Mouse (Mus musculus) forebrain, embryonic 13.5 days (tissue): ENCODE measurements around the gene Krt86. TPM values are rescaled to one million over a fixed set of nuclear protein-coding genes. Genes with fewer than 3 reads are reported as not detected.

Source experiments
- ATAC-seq: fragments of 200-750 bp; cut with Nextera tagmentation; 2 replicates; pipeline ENCODE4 v1.8.0; 2017
- H3K27ac ChIP-seq: fragments of 300-500 bp; sonication (generic); 2 replicates; pipeline ENCODE4 v1.5.1; 2015; ENCODE audit warnings: inconsistent platforms, mild to moderate bottlenecking, moderate library complexity
- H3K27me3 ChIP-seq: fragments of 300-500 bp; sonication (generic); 2 replicates; pipeline ENCODE4 v1.6.1; 2015; ENCODE audit warnings: mild to moderate bottlenecking, inconsistent platforms
- H3K36me3 ChIP-seq: fragments of 300-500 bp; sonication (generic); 2 replicates; pipeline ENCODE4 v1.6.1; 2015; ENCODE audit warnings: mild to moderate bottlenecking, inconsistent platforms; ENCODE audit not compliant: poor library complexity, severe bottlenecking
- H3K4me1 ChIP-seq: fragments of 300-500 bp; sonication (generic); 2 replicates; pipeline ENCODE4 v1.6.1; 2015; ENCODE audit warnings: inconsistent platforms
- H3K4me2 ChIP-seq: fragments of 300-500 bp; sonication (generic); 2 replicates; pipeline ENCODE4 v1.6.1; 2015; ENCODE audit warnings: inconsistent platforms, mild to moderate bottlenecking, moderate library complexity
- H3K4me3 ChIP-seq: fragments of 300-500 bp; sonication (generic); 2 replicates; pipeline ENCODE4 v1.5.1; 2015; ENCODE audit warnings: mild to moderate bottlenecking, inconsistent platforms
- H3K9ac ChIP-seq: fragments of 300-500 bp; sonication (generic); 2 replicates; pipeline ENCODE4 v1.6.1; 2015; ENCODE audit warnings: mild to moderate bottlenecking, inconsistent platforms
- H3K9me3 ChIP-seq: fragments of 300-500 bp; sonication (generic); replicated peaks from 2 replicates; pipeline ENCODE4 v1.6.1; 2016; ENCODE audit warnings: inconsistent platforms
- WGBS: fragments of 180-500 bp; shearing (Covaris S2); methylation state at CpG from one replicate; pipeline ENCODE4 v1.1.7; 2015; 5-methylcytosine and 5-hydroxymethylcytosine counted together
- polyA plus RNA-seq: library from polyadenylated mRNA; unstranded; fragments of >200 nt; fragmentation: Nextera tagmentation; extraction: Ambion mirVana; gene quantifications from 2 replicates; pipeline ENCODE4 v1.2.1, GENCODE M21; 2015

Krt86 gene
- polyA plus RNA-seq, 1 experiment from 2014 or later, result not detected

GRCm38 (mm10) chr15:101459283-101459682 lies 14.0 kb upstream of the Krt86 start:
- H3K9me3 ChIP-seq, result peaks cover 8% of the 10 kb centered on the region
- H3K4me1 ChIP-seq, result peaks cover 9% of the 10 kb centered on the region; the same call in 1 of the 2 replicates
- no peak overlapping the region for H3K9ac ChIP-seq
- H3K4me2 ChIP-seq, result no peak overlapping the region
- no peak overlapping the region for H3K27ac ChIP-seq
- H3K36me3 ChIP-seq, result no peaks in the 10 kb centered on the region
- H3K4me3 ChIP-seq, result no peak overlapping the region
- ATAC-seq, result no peak
- H3K27me3 ChIP-seq, result no peaks in the 10 kb centered on the region
- WGBS, result 82% methylated on average over 14 of the region's 14 CpGs

- ATAC-seq, result no peak
- 90% methylated on average over 13 of the region's 13 CpGs for WGBS
Observed at GRCm38 (mm10) chr15:101463651-101464050, 9.6 kb upstream of the Krt86 start, which contains the start of gene Krt81. Krt81 (minus strand) TSS chr15:101463751.

GRCm38 (mm10) chr15:101469093-101469492 lies 4.2 kb upstream of the Krt86 start:
- Histone ChIP-seq H3K9ac (no peak overlapping the region), H3K9me3 (no peaks in the 10 kb centered on the region), H3K4me3 (no peak overlapping the region), H3K4me2 (no peak overlapping the region), H3K4me1 (no peaks in the 10 kb centered on the region), H3K36me3 (no peaks in the 10 kb centered on the region), H3K27me3 (no peaks in the 10 kb centered on the region), H3K27ac (no peak overlapping the region)
- ATAC-seq, result no peak
- 85% methylated on average over 4 of the region's 4 CpGs for WGBS

More at GRCm38 (mm10) chr15:101463651-101464050, 9.6 kb upstream of the Krt86 start, which contains the start of gene Krt81:
- Histone ChIP-seq H3K4me2 (no peak within 1 kb of the TSS), H3K9ac (no peak within 1 kb of the TSS), H3K27ac (no peak within 1 kb of the TSS), H3K36me3 (no peaks in the 10 kb centered on the region), H3K4me1 (peaks cover 3% of the 10 kb centered on the region; the same call in 1 of the 2 replicates), H3K27me3 (no peaks in the 10 kb centered on the region), H3K9me3 (no peaks in the 10 kb centered on the region), H3K4me3 (no peak within 1 kb of the TSS)

GRCm38 (mm10) chr15:101479007-101479665 lies 5.9 kb downstream of the Krt86 start:
- no peaks in the 10 kb centered on the region for H3K9me3 ChIP-seq

GRCm38 (mm10) chr15:101479666-101480060 lies 6.4 kb downstream of the Krt86 start:
- Histone ChIP-seq H3K4me2 (peak overlapping the region; percentile 66), H3K27ac (no peak overlapping the region), H3K4me3 (peak overlapping the region; percentile 33), H3K36me3 (no peaks in the 10 kb centered on the region), H3K4me1 (peaks cover 11% of the 10 kb centered on the region), H3K27me3 (0 out of 2 replicates have a peak, but pooled peaks cover 6% of the 10 kb centered on the region), H3K9me3 (no peaks in the 10 kb centered on the region), H3K9ac (peak overlapping the region; percentile 5; the same call in 1 of the 2 replicates)
- 29% methylated on average over 11 of the region's 11 CpGs for whole genome bisulfite sequencing
- no peak for ATAC-seq

More at GRCm38 (mm10) chr15:101479007-101479665, 5.9 kb downstream of the Krt86 start:
- H3K9ac ChIP-seq, result peak overlapping the region; percentile 5
- ATAC-seq, result peak; percentile 36; the same call in 1 of the 2 replicates
- H3K27me3 ChIP-seq, result 0 out of 2 replicates have a peak, but pooled peaks cover 6% of the 10 kb centered on the region
- peak overlapping the region; percentile 33 for H3K4me3 ChIP-seq
- H3K4me1 ChIP-seq, result peaks cover 11% of the 10 kb centered on the region
- peak overlapping the region; percentile 66 for H3K4me2 ChIP-seq
- 13% methylated on average over 31 of the region's 31 CpGs for WGBS
- H3K27ac ChIP-seq, result no peak overlapping the region
- no peaks in the 10 kb centered on the region for H3K36me3 ChIP-seq

- H3K4me2 ChIP-seq, result no peak overlapping the region
- H3K36me3 ChIP-seq, result no peaks in the 10 kb centered on the region
- 0 out of 2 replicates have a peak, but pooled peaks cover 6% of the 10 kb centered on the region for H3K27me3 ChIP-seq
- H3K4me1 ChIP-seq, result peaks cover 11% of the 10 kb centered on the region
- no peak overlapping the region for H3K9ac ChIP-seq
- 49% methylated on average over 4 of the region's 4 CpGs for WGBS
- no peak overlapping the region for H3K27ac ChIP-seq
- ATAC-seq, result no peak
- no peak overlapping the region for H3K4me3 ChIP-seq
- H3K9me3 ChIP-seq, result no peaks in the 10 kb centered on the region
Observed at GRCm38 (mm10) chr15:101482056-101482455, 8.8 kb downstream of the Krt86 start.

- Histone ChIP-seq H3K4me3 (no peak overlapping the region), H3K9me3 (no peaks in the 10 kb centered on the region), H3K4me2 (no peak overlapping the region), H3K4me1 (peaks cover 11% of the 10 kb centered on the region), H3K9ac (no peak overlapping the region), H3K36me3 (no peaks in the 10 kb centered on the region), H3K27me3 (0 out of 2 replicates have a peak, but pooled peaks cover 3% of the 10 kb centered on the region), H3K27ac (no peak overlapping the region)
- ATAC-seq, result no peak
- 78% methylated on average over 1 of the region's 1 CpGs for WGBS
Observed at GRCm38 (mm10) chr15:101483646-101484045, 10.4 kb downstream of the Krt86 start.

- no peaks in the 10 kb centered on the region for H3K4me1 ChIP-seq
- 87% methylated on average over 1 of the region's 1 CpGs for WGBS
- no peaks in the 10 kb centered on the region for H3K9me3 ChIP-seq
- H3K4me3 ChIP-seq, result no peak overlapping the region
- no peak overlapping the region for H3K27ac ChIP-seq
- H3K27me3 ChIP-seq, result no peaks in the 10 kb centered on the region
- no peak for ATAC-seq
- H3K9ac ChIP-seq, result no peak overlapping the region
- H3K36me3 ChIP-seq, result no peaks in the 10 kb centered on the region
- no peak overlapping the region for H3K4me2 ChIP-seq
Observed at GRCm38 (mm10) chr15:101484939-101485338, 11.7 kb downstream of the Krt86 start.

- Histone ChIP-seq H3K9ac (no peak overlapping the region), H3K27ac (no peak overlapping the region), H3K4me1 (no peaks in the 10 kb centered on the region), H3K4me2 (no peak overlapping the region), H3K27me3 (no peaks in the 10 kb centered on the region), H3K4me3 (no peak overlapping the region), H3K36me3 (no peaks in the 10 kb centered on the region), H3K9me3 (no peaks in the 10 kb centered on the region)
- ATAC-seq, result no peak
- 81% methylated on average over 11 of the region's 11 CpGs for WGBS
Observed at GRCm38 (mm10) chr15:101485911-101486635, 12.8 kb downstream of the Krt86 start.

- Histone ChIP-seq H3K9ac (no peak within 1 kb of the TSS), H3K27me3 (no peaks in the 10 kb centered on the region), H3K4me1 (no peaks in the 10 kb centered on the region), H3K36me3 (no peaks in the 10 kb centered on the region), H3K4me3 (no peak within 1 kb of the TSS), H3K4me2 (no peak within 1 kb of the TSS), H3K9me3 (no peaks in the 10 kb centered on the region), H3K27ac (no peak within 1 kb of the TSS)
- WGBS, result 61% methylated on average over 6 of the region's 6 CpGs
- no peak for ATAC-seq
Observed at GRCm38 (mm10) chr15:101491431-101491830, 18.2 kb downstream of the Krt86 start, which contains the start of gene Krt83. Krt83 (minus strand) TSS chr15:101491512.

GRCm38 (mm10) chr15:101492718-101493117 lies 19.4 kb downstream of the Krt86 start:
- no peaks in the 10 kb centered on the region for H3K27me3 ChIP-seq
- no peak overlapping the region for H3K27ac ChIP-seq
- H3K4me2 ChIP-seq, result no peak overlapping the region
- H3K4me3 ChIP-seq, result no peak overlapping the region
- H3K4me1 ChIP-seq, result no peaks in the 10 kb centered on the region
- H3K9me3 ChIP-seq, result no peaks in the 10 kb centered on the region
- no peak overlapping the region for H3K9ac ChIP-seq
- H3K36me3 ChIP-seq, result no peaks in the 10 kb centered on the region
- WGBS, result 78% methylated on average over 8 of the region's 8 CpGs
- no peak for ATAC-seq

- H3K4me3 ChIP-seq, result no peak overlapping the region
- no peak overlapping the region for H3K9ac ChIP-seq
- H3K9me3 ChIP-seq, result no peaks in the 10 kb centered on the region
- 94% methylated on average over 6 of the region's 6 CpGs for WGBS
- H3K27ac ChIP-seq, result no peak overlapping the region
- no peak overlapping the region for H3K4me2 ChIP-seq
- H3K36me3 ChIP-seq, result no peaks in the 10 kb centered on the region
- ATAC-seq, result no peak
- no peaks in the 10 kb centered on the region for H3K4me1 ChIP-seq
- no peaks in the 10 kb centered on the region for H3K27me3 ChIP-seq
Observed at GRCm38 (mm10) chr15:101493713-101494112, 20.4 kb downstream of the Krt86 start.
